Mouse (Mus musculus) kidney, postnatal 4 days (tissue): Measurements from ENCODE around the gene Timm17b.

Experiments
- DNase-seq, 2 experiments: peaks; one replicate each; pipeline ENCODE4 v3.0.0; 2021; ENCODE audit warnings: mixed read lengths in 2 of 2

Gene Timm17b

DNA sequence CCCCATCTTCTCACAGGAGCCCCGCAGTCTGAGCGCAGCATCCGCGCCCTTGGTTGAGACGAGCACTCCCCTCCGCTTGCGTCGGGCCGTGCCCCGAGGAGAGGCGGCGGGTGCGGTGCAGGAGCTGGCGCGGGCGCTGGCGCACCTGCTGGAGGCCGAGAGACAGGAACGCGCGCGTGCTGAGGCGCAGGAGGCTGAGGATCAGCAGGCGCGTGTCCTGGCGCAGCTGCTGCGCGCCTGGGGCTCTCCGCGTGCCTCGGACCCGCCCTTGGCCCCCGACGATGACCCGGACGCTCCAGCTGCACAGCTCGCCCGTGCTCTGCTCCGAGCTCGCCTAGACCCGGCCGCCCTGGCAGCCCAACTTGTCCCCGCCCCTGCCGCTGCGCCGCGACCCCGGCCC lies 22.9 kb downstream of the Timm17b start:
- peak in 1 of 2 experiments; percentile 23 for DNase-seq

DNA sequence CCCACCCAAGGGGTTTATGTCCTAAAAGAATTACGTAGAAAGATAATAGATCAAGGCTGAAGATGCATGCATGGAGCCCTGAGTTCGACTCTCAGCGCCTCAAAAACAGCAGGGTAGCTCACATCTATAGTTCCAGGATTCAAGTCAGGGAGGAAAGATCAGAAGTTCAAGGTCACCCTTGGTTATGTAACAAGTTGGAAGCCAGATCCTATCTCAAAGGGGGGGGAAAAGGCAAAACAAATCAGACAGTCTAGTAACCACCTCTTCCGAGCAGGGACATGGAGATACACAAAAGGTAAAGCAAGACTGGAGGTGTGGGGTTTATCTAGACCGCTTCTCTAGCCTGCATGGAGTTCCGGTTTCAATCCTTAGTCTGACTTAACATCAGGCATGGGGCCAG lies 27.1 kb downstream of the Timm17b start:
- DNase-seq: no peak

DNA sequence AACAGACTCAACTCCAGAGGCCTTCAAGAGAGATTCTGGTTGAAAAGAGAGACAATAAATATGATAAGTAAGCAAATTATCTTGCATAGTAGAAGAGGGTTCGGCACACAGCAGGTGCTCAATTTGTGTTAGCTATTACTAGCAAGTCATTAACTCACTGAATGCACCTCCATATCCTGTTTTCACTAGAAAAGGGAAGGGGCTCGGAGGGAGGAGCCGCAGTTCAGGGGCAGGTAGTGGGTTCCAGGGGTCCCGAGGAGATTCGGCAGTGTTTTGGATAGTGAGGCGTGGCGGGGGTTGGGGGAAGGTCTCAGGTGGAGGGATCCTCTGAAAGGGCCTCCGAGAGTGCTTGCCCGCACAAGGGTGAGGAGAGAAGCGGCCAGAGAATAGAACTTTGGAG lies 28.0 kb downstream of the Timm17b start:
- no peak for DNase-seq

DNA sequence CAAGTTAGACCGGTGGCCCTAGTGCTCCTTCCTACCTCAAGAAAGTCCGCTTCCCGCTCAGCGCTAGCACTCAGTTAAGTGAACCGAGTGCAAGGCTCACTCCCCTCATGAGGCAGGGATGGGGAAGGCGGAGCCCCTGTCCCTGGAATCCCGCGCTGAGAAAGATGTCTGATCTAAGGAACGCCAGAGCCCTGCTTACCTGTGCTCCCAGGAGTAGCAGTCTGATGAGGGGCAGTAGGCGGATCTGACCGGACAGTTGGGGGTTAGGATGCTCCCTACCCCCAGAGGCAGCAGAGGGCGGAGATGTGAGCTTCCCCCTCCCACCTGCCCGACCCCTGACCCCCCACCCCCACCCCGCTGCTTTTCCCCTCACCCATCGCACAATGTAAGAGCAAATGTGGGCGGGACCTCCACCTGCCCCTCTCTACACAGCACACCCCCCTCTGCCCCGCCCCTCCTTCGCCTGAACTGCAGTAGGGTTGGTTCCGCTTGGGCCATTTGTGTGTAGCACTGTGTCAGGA lies 29.2 kb downstream of the Timm17b start, which contains the start of gene Eras:
Eras (minus strand) TSS at position 338 of the 521 bp plus-strand sequence.
- no peak for DNase-seq

DNA sequence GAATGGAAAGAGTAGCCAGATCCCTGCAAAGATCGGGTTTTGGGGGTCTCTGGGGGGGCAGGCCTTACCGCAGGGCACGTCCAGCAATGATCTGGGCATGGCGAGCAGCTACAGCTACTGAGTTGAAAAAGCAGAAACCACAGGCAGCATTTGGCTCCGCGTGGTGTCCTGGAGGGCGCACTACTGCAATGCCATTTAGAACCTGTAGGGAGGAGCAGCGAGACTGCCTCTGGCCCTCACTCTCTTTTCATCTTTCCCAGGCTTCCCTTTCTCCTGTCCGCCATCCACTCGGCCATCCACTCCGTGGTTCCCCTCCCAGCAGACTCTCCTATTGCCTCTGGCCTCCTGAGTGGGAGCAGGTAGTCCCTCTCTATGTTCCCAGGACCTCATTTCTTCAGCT lies 37.7 kb downstream of the Timm17b start:
- no peak for DNase-seq

DNA sequence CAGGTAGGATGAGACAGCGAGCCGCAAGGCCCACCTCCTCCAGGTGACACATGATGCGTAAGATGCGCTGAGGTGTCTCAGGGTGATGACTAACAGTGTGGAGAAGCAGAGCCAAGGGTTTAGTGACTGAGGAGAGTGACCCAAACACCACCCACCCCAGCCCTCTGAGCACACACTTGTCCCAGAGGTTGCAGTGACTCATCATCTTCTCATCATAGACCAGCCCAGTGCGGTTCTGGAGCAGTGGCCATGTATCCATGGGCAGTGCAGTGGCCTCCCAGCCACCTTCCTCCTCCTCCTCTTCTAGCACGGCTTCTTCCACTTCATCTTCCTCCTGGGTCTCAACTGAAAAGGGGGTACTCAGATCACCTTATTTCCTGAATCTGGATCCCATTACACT lies 38.5 kb downstream of the Timm17b start:
- no peak for DNase-seq

DNA sequence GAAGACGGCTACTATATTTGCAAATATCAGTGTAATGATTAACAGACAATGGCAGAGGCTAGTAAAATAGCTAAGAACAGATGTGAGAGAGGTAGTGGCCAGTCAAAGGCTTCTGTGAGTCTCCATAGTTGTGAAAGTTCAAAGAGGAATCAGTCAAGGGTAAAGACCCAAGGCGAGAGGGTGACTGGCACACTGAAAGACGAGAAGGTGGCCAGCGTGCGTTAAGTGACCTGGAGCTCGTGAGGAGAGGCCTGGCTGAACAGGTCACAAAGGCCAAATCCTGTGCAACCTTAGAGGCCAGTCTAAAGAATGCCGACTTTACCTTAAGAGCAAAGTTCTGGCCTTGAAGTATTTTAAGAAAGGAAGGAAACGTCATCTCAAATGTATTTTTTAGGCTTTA lies 46.5 kb downstream of the Timm17b start:
- no peak for DNase-seq

DNA sequence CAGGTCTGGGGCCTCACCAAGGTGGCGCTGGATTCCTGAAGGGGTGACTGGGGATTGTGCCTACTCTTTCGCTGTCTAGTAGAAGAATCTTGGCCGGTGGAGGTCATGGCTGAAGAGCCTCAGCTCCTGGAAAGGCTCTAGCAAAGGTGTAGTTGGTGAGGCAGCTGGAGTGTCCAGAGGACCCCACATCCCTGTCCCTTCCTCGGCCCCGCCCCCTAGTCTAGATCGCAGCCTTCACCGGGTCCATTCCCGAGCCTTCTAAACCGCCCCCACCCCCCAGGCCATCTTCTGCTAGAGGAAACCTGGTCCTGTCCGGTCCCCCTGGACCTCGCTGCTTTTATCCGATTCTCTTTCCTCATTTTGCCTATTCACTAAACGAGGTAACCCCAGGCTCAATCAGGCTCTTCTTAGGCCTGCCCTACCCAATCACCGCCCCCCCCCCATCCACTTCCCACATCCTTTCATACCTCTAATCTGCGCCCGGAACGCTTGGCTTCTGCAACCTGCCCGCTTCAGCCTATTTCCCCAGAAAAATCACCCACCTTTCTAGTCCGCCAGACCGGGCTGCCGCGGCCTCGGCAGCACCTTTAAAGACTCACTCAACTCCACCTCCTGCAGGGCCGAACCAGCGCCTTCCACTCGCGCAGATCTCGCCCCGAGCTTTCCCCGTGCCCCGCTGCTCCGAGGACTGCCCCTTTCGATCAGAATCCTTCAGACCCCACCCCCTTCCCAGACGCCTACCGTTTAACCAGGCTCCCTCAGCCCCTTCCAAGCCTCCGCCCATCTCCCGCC lies 48.1 kb downstream of the Timm17b start, which contains the start of gene Hdac6:
Hdac6 (minus strand) TSS at position 782 of the 792 bp plus-strand sequence.
- DNase-seq: peak; percentile 37 to 57

DNA sequence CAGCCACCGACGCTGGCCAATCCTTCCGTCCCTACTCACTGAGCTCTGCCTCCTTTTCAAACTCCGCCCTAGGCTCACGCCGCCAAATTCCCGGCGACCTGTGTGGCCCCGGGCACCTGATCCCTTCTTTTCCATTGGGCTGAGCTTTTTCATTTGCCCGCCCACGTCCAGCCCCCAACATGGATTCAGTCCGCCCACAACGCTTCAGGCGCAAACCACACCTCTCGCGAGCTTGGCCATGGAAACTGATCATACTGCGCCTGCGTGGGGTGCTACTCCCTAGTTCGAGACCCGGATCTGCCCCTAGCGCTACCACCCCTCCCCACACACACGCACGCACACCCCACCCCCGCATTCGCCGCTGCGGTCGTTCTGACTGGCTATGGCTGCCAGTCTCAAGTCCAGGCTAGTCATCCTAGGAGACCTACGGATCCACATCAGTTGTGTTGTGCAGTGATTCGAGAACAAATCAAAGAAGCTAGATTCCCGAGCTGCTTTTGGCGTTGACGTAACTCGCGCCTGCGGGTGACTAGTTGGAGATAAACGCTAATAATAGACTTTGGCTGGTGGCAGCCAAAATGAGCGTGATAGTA lies 48.8 kb downstream of the Timm17b start:
- DNase-seq: peak; percentile 93 to 95

DNA sequence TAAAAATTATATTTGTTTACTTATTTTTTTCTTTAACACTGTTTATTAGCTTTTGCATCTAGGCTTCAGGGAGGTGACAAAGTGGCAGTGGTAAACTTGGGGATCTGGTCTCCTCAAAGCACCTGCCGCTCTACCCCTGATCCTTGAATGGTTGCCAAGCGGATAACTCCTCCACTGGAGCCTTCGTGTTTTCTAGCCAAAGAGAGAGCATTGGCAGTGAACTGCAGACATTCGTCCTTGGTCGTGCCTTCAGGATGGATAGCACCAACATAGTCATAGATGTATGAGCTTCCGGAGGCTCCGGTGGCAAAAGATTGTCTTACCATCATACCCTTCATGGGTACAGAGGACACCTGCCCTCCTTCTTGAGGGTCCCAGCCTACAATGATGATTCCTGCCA lies 50.9 kb downstream of the Timm17b start:
- DNase-seq: no peak
